Mouse (Mus musculus) gastrocnemius, postnatal 25 days (tissue): Measurements from ENCODE around the gene Pik3ap1. TPM values are rescaled to one million over a fixed set of nuclear protein-coding genes. Genes with fewer than 3 reads are reported as not detected.
A peak's percentile ranks its signal among the peaks of the same experiment; 100 is the strongest.
"Not testable (repeated sequence)": the region's sequence is repeated elsewhere in the genome, so short reads cannot be mapped to it uniquely, and the experiment has no call there.

ENCODE experiments used
- DNase-seq: peaks from one replicate; pipeline ENCODE4 v3.0.0; 2022
- long read RNA-seq, 2 experiments: library from polyadenylated mRNA; stranded (forward); transcript quantifications; one replicate each; pipeline ENCODE4 v2.0.0; 2021
- total RNA-seq, 2 experiments: library from RNA; stranded (reverse); gene quantifications; 1 replicate in 1 of 2; 2 replicates in 1 of 2; pipeline ENCODE4 v1.2.3; 2021

Gene Pik3ap1
- under 1 TPM; 0.33 to 0.56 TPM for total RNA-seq
- long read RNA-seq, experiment 1, result 0 reads
- long read RNA-seq, experiment 2, full-length matches to known transcripts, result 1 of 1 reads
- long read RNA-seq, experiment 2, partial matches to known transcripts, result 0 of 1 reads
- long read RNA-seq, experiment 2, other reads (novel, unspliced or antisense), result 0 of 1 reads

DNA sequence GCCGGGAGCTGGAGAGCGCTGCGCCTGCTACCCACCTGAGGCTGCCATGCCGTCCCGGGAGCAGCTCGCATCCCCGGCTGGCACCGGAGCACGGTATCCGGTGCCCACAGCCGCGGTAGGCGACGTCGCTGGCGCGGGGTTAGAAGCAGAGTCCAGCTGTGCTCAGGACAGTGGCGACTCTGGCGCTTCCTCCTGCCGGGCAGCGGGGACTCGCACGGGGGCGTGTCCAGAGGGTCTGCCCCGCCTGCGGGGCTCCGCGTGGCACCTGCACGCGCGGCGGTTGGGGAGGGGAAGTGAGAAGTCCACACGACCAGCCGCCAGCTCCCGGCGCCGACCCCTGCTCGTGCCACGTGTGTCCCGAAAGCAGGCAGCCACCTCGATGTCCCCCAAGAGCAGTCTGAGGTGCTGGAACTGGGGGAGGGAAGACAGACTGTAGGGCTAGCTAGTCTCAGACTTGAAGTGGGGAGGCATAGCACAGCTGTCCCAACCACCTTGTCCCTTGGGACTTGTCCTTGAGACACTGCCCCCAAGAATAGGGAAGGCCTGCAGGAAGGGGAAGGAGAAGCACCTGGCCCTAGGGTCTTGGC is at the start of gene Pik3ap1:
Gene Pik3ap1, minus strand, starts transcription at position 181 of the 587 bp plus-strand sequence.
- peak; percentile 26 for DNase-seq

DNA sequence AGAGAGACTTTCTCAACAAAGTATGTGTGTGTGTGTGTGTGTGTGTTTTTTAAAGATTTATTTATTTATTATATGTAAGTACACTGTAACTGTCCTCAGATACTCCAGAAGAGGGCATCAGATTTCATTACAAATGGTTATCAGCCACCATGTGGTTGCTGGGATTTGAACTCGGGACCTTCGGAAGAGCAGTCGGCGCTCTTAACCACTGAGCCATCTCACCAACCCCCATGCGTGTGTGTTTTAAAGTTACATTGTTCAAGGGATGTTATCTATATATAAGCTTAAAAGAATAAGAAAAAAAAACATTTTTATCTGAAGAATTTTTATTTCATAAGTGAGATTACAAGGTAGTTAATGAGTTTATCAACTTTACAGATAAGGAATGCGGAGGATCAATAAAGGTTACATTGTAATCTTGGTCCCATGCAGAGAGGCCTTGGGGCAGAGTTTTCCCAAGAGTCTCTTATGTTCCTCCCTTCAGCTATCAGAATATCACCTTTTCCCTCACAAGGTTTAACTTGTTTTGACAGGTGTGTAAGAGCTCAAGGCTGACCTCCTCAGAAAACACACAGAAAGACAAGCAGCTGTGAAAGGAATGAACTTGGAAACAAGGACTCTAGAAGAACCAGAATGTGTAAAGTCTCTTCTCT is 46.7 kb upstream of the Pik3ap1 start:
- DNase-seq, result not testable (repeated sequence)

DNA sequence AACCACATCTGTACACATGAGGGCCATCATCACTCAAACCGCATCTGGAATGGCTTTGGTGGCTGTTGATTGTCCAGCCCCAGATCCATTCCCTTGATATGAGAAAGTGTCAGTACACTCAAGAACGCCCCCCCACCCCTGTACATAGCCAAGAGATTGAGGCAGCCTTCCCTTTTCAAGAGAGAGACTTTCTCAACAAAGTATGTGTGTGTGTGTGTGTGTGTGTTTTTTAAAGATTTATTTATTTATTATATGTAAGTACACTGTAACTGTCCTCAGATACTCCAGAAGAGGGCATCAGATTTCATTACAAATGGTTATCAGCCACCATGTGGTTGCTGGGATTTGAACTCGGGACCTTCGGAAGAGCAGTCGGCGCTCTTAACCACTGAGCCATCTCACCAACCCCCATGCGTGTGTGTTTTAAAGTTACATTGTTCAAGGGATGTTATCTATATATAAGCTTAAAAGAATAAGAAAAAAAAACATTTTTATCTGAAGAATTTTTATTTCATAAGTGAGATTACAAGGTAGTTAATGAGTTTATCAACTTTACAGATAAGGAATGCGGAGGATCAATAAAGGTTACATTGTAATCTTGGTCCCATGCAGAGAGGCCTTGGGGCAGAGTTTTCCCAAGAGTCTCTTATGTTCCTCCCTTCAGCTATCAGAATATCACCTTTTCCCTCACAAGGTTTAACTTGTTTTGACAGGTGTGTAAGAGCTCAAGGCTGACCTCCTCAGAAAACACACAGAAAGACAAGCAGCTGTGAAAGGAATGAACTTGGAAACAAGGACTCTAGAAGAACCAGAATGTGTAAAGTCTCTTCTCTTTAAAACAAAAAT is 41.2 kb upstream of the Pik3ap1 start:
- DNase-seq, result not testable (repeated sequence)

DNA sequence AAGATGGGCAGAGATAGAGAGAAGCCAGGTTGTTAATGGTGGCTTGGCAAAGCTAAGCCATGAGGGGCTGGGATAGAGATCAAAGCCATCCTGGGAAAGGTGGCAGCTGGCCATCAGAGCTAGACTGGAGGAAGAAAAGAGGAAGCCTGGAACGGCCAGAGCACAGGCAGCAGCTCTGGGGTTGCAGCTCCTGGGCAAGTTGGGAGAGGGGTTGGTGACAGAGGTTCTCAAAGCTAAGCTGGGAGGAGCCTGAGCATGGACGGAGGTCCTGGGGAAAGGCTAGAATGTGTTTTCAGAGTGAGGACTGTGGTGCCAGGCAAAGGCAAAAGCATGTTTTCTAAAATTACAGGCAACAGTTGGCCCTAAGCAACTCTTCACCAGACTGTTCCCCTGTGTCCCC is 36.4 kb upstream of the Pik3ap1 start:
- no peak for DNase-seq

DNA sequence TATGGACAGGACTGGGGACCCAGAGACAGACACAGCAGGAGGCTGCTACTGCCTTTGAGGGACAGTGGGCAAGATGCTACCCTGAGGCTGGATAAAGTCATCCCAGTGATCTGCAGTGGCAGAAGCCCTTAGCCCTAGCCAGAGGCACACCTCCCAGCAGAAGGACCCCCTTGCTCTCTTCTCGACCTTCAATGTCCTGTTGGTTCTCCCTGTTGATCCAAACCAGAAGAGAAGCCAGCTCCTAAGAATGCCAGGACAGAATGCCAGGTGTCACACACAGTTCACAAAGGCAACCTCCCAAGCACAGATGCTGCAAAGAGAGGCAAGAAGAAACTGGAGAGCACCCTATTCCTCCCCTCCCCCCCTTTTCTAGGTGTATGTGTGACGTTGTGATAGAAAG is 33.9 kb upstream of the Pik3ap1 start:
- no peak for DNase-seq

DNA sequence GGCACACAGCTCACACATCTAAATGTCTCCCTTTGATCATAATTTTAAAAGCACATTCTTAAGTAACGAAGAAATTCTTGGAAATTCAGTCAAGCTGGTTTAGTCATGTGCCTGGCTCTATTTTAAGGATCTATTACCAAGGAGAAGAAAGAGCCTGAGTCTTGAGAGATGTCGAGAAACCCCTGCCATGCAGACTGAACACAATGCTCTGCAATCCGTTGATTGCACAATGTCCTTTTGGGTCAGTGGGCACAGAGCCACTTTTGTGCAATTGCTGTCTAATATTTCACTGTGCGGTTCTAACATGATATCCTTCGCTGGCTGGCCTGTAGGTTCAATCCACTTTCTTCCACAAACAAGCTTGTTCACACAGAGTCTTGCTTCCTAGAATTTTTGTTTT is 33.1 kb upstream of the Pik3ap1 start:
- DNase-seq, result no peak

DNA sequence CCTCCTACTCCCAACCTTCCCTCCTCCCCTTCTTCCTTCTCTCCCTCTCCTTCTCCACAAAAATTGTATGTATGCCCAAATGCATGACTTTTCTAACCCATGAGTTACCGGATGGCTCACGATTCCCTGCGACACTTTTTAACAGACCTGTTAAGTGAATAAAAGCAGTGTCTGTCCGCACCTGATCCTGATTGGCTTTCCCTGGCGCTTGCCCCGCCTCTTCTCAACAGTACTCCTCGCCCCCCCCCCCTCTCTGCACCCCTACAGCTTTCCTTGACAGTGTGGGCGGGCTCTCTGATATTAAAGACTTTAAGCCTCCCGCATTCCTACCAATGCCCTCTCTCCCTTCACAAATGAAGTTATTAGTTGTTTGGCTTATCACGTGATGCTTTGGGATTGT is 31.3 kb upstream of the Pik3ap1 start:
- DNase-seq, result no peak

DNA sequence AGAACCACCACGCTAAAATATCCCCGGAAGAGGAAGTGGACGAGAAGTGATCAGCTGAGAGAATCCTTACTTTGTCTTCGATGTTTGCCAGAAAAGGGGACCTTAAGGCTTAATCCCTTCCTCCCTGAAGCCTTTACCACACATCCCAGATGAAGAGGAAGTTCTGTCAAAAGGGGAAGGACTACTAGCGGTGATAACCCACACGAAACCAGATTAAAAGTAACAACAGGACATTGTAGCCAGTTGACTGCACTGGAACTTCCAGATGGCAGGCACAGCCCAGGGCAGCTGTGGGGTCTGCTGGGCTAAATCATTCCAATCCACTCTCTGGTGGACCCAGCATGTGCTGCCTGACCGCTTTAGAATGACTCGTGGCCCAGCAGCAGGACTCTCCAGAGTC is 17.7 kb upstream of the Pik3ap1 start:
- no peak for DNase-seq

DNA sequence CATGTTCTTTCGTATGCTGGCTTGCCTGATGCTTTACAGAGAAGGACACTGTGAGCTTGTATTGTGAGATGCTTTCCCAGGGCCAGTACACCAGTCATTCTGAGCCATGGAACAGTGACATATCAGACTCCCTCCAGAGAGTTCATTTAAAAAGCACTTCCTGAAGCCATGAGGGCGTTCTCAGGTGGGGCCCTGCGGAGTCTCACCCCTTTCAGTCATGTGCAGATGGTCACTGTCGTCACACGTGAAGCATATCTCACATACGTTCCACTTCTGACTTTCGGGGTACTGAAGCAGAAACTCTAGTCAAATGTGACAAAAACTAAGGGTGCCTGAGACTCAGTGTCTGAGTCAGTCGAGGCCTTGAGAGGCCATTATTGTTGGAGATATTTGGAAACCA is 6.0 kb upstream of the Pik3ap1 start:
- DNase-seq, result no peak

DNA sequence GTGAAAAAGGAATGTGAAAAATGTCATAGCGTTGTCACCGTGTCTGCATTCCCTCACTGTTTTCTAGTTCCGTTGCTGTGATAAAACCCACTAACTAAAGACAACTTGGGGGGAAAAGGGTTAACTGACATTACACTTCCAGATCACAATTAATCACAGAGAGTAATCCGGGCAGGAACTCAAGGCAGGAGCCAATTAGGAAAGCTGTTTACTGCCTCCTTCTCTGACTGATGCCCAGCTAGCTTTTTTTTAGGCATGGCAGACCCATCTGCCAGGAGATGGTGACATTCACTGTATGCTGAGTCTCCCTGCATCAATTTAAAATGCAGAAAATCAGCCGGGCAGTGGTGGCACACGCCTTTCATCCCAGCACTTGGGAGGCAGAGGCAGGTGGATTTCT is 4.4 kb upstream of the Pik3ap1 start:
- DNase-seq, result no peak

DNA sequence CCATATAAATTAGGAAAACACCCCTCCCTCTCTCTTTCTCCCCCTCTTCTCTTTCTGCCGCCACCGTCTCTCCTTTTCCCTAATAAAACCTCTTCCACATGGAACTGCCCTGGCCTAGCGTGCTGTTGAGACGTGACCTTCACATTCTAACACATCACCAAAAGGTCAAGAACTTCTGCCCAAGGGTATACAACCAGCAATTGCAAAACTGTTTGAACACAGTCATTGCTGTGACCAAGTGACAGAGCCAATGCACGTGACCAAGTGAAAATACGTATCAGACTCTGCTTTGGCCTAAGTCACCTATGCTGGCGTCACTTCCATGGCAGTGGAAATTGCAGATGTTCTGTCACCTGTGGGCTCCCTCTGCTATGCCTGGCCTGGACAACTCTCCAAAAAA is 3.3 kb upstream of the Pik3ap1 start:
- DNase-seq, result no peak

DNA sequence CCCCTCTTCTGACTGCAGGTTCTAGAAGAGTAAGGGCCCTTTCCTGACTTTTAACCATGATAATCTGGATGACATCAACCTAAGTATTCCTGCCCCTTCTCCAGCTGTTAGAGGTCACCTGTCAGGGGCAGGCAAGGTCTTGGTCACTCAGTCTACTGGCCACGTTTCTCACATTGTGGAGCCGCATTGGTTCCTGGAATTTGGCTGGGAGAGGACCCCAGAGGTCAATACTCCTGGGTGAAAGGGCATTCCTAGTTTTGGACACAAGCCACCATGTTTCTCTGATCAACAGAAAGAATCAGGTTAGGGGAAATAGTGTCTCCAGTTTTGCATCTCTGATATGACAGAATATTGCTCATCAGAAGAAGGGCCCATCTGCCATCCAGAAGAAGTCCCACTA is 2.4 kb upstream of the Pik3ap1 start:
- DNase-seq, result no peak

DNA sequence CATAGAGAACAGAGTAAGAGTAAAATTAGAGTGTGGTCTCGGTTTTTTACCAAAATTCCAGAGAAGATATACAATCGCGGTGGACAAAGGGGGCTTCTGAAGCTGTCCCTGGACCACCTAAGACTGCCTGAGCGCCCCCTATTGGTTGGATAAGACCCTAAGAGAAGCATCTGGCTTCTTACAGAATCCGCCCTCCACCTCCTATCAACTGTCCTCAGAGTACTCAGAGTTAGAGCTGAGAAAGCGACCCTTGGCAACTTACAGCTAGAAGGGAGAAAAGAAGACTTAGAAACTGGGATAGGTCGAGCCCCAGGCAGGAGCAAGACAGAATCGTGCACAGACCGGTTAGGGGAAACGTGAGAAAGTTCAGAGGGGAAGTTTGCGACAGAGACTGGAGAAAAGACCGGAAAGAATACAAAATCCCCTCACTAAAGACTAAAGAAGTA is 473 bp downstream of the Pik3ap1 start:
- DNase-seq, result no peak

DNA sequence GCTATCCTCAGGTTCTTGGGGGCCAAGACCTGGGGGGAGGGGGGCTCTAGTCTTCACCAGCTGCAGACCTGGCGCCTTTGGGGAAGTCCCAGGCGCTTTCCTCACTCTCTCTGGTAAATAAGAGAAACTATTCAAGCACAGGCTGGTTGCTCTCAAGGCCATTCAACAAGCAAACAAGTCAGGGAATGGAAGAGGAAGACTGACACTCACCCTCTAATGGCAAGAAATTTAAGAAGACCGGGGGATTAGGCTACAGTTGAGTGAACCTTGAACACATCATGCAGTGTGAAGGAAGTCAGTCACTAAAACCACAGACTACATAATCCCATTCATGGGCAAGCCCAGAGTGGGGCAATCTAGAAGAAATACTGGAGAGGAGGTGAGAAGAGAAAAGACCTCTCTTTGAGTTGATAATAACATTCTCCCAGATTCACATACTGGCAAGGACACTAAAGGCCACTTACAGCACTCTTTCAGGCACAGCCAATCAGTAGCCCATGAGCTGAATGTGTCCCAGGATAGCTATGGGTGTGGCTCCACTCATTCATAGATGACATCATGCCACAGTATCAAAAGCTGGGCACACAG is 2.4 kb downstream of the Pik3ap1 start:
- DNase-seq, result no peak

DNA sequence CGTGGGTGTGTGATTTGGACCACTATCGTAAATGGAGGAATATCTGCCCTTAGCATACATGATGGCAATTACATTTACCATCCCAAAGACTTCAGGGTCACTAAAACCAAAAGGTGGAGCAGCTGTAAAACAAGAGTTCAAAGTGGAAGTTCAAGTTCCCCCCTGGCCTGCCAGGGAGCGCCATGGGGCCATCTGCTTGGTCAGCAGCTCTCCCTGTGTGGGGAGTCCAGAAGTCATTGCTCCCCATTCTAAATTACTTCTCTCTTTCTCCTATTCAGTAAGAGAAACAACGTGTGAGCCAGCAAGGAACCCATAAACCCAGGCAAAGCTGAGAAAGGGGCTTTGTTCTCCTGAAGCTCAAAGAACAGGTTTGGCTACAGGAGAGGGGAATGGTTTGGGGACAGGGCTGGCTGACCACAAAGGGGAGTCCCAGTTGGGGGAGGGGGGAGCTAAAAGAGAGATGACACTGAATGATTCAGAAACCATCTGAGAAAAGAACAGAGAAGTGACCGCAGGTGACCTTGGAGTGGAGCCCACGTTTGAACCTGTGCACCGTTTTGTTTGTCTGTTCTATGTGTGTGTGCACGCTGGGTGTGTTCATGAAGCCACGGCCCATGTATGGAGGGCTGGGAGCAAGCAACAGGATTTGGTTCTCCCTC is 3.2 kb downstream of the Pik3ap1 start:
- DNase-seq, result no peak

DNA sequence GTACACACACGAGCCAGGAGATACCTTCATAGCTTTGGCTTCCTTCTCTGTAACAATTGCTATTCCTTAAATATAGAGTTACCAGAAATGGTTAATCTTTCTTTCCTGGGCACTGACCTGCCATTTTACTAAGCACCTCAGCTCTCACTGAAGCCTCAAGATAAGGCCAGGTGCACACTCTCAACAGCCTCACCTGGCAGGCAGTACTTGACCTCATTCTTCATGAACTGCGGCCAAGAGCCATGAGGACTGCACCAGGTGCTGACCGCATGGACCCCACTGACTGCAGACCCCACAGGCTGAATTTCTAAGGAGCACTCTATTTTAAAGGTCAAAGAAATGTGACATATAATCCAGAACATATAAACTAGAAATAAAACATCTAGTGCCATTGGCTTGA is 5.7 kb downstream of the Pik3ap1 start:
- DNase-seq, result no peak

DNA sequence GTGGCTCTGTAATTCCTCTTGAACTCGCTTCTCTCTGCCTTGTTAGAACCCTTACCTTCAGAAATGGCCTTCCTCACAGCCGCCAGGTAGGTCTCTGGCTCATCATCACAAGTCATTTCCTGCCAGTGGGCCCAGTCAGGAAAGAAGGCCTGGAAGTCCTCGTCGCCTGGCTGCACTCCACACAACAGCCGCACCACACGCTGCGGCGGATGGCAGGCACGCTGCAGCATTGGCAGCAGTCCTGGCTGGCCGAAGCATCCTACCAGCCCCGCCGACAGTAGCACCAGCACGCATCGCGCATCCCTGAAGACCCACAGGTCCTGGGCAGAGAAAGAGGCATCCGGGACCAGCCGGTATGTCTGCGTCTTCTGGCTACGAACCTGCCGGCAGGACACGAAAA is 9.1 kb downstream of the Pik3ap1 start:
- DNase-seq, result no peak

DNA sequence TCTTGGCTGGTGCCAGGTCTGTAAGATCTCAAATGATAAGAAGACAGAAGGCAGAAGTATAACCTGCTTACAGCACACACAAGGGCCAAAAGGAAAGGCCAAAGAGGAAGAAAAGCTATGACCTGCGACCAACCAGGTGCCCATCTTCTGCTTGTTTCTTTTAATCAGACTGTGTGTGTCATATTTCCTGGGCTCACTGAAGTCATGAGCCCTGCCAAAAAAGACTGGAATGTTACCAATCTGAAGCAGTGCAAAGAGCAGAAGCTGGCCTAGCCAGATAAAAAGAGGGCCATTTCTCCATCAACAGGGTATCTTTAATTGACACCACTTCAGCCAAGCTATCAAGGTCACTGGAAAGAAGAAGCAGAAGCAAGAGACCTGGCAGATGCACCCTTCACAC is 9.8 kb downstream of the Pik3ap1 start:
- no peak for DNase-seq

DNA sequence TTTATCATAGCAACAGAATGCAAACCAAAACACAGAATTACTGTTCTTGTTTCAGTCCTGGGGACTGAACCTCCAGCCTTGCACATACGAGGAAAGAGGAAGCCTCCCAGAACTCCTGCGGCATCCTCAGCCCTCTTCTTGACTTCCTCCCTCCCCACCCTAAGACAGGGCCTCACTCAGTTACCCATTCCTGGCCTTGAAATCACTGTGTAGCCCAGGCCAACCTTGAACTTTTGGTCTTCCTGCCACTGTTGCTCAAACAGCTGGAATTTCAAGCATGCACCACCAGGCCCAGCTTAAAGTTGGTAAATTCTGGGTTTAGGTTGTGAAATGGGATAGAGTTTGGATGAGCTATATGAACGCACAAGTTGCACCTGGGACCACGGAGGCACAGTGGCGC is 10.2 kb downstream of the Pik3ap1 start:
- DNase-seq, result no peak

DNA sequence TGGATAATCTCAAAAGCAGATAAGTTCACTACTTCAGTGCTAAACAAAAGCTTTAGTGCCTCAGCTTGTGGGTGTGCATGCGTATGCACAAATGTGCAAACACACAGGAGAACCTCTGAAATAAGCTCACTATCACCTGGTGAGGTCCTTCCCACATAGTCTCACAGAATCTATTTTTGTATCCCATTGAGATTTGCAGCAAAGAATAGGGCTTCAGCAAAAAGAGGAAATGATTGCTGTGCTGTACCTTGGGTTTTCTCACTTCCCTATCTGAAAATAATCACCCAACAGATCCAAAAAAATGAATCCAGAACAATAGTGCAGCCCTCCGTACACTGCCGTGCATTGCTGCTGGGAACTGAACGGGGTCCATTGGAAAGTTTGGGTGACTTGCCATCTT is 12.6 kb downstream of the Pik3ap1 start:
- DNase-seq, result no peak

DNA sequence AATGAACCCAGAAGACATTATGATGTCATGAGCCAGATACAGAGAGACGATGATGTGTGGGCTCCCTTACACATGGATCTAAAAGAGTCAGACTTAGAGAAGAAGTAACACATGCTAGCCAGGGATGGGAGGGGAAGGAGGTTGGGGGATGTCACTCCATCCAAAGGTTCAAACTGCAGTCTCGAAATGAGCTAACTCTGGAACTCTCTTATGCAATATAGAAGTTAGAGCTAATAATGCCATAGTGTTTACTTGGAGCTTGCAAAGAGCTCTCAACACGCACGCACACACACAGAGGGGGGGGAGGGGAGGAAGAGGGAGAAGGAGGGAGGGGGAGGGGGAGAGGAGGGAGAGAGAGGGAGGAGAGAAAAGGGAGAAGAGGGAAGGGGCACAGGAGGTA is 13.5 kb downstream of the Pik3ap1 start:
- DNase-seq, result no peak
